Mouse (Mus musculus) liver, postnatal 0 days (tissue): ENCODE data around the gene Setd1b. TPM values are rescaled to one million over a fixed set of nuclear protein-coding genes. Genes with fewer than 3 reads are reported as not detected.
A peak's percentile ranks its signal among the peaks of the same experiment; 100 is the strongest.

Experiments
- ATAC-seq: fragments of 200-750 bp; cut with Nextera tagmentation; 2 replicates; pipeline ENCODE4 v1.8.0; 2017; ENCODE audit warnings: mild to moderate bottlenecking, moderate library complexity
- DNase-seq: peaks from one replicate; pipeline ENCODE4 v3.0.0-alpha.2; 2016
- H3K27ac ChIP-seq: fragments of 300-500 bp; sonication (generic); 2 replicates; pipeline ENCODE4 v1.5.1; 2014; ENCODE audit warnings: antibody characterized with exemption, moderate library complexity, mild to moderate bottlenecking, low read depth
- H3K27me3 ChIP-seq: fragments of 300-500 bp; sonication (generic); 2 replicates; pipeline ENCODE4 v1.6.1; 2014; ENCODE audit warnings: low read length, control low read depth, mixed read lengths; ENCODE audit not compliant: insufficient read depth
- H3K36me3 ChIP-seq: fragments of 300-500 bp; sonication (generic); replicated peaks from 2 replicates; pipeline ENCODE4 v1.6.1; 2014; ENCODE audit warnings: mild to moderate bottlenecking, control low read depth, low read length, moderate library complexity, mixed read lengths; ENCODE audit not compliant: insufficient read depth
- H3K4me1 ChIP-seq: fragments of 300-500 bp; sonication (generic); 2 replicates; pipeline ENCODE4 v1.6.1; 2014; ENCODE audit warnings: antibody characterized with exemption, mild to moderate bottlenecking, control low read depth; ENCODE audit not compliant: insufficient read depth
- H3K4me2 ChIP-seq: fragments of 300-500 bp; sonication (generic); 2 replicates; pipeline ENCODE4 v1.6.1; 2014; ENCODE audit warnings: low read depth, mild to moderate bottlenecking, low read length, moderate library complexity, mixed read lengths
- H3K4me3 ChIP-seq: fragments of 300-500 bp; sonication (generic); 2 replicates; pipeline ENCODE4 v1.5.1; 2014; ENCODE audit warnings: low read depth, low read length
- H3K9ac ChIP-seq: fragments of 300-500 bp; sonication (generic); replicated peaks from 2 replicates; pipeline ENCODE4 v1.6.1; 2014; ENCODE audit warnings: mild to moderate bottlenecking, moderate library complexity
- H3K9me3 ChIP-seq: fragments of 300-500 bp; sonication (generic); 2 replicates; pipeline ENCODE4 v1.6.1; 2016; ENCODE audit warnings: mild to moderate bottlenecking, control low read depth, low read length, mixed read lengths
- CTCF ChIP-seq: sonication (generic); IDR thresholded peaks from 2 replicates; pipeline ENCODE4 v1.5.1; 2016; ENCODE audit warnings: antibody characterized with exemption, low read depth
- EP300 ChIP-seq: IDR thresholded peaks from 2 replicates; pipeline ENCODE4 v1.6.1; 2016; ENCODE audit warnings: antibody characterized with exemption, low read depth, mild to moderate bottlenecking
- WGBS: fragments of 180-500 bp; shearing (Covaris S2); extraction: QIAGEN DNeasy Blood & Tissue Kit; methylation state at CpG from one replicate; pipeline ENCODE4 v1.1.7; 2014; ENCODE audit not compliant: insufficient replicate concordance; 5-methylcytosine and 5-hydroxymethylcytosine counted together
- polyA plus RNA-seq: library from polyadenylated mRNA; unstranded; fragments of >200 nt; fragmentation: Nextera tagmentation; extraction: Ambion mirVana; gene quantifications from 2 replicates; pipeline ENCODE4 v1.2.1, GENCODE M21; 2015

Gene Setd1b
- polyA plus RNA-seq, 1 experiment from 2014 or later: 3.6 TPM

DNA sequence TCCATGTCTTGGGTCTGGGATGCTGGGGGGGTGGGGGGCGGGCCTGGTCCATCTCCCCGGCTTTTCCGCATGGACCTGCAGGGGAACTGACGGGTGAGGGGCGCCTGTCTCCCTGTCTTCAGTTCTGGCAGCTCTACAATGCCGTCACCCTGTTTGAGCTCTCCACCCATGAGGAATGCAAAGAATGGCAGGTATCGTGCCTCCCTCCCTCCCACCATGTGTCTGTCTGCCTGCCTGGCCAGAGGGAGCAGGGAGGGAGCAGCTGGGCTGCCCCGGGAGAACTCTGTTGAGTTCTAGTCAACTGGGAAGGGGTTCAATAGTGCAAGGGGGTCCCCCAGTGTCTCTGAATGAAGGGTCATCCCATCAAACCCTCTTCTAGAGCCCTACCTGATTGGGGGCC is 25.9 kb upstream of the Setd1b start:
- Histone ChIP-seq H3K4me1 (peaks cover 3% of the 10 kb centered on the region; the same call in 1 of the 2 replicates), H3K27me3 (no peaks in the 10 kb centered on the region), H3K4me3 (no peak overlapping the region), H3K9ac (no peak overlapping the region), H3K27ac (no peak overlapping the region), H3K4me2 (no peak overlapping the region), H3K36me3 (0 out of 2 replicates have a peak, but pooled peaks cover 7% of the 10 kb centered on the region), H3K9me3 (no peaks in the 10 kb centered on the region)
- WGBS: 79% methylated on average over 8 of the region's 8 CpGs
- ATAC-seq (no peak), DNase-seq (no peak)
- TF ChIP-seq EP300: no peak
- no peak for TF ChIP-seq CTCF

DNA sequence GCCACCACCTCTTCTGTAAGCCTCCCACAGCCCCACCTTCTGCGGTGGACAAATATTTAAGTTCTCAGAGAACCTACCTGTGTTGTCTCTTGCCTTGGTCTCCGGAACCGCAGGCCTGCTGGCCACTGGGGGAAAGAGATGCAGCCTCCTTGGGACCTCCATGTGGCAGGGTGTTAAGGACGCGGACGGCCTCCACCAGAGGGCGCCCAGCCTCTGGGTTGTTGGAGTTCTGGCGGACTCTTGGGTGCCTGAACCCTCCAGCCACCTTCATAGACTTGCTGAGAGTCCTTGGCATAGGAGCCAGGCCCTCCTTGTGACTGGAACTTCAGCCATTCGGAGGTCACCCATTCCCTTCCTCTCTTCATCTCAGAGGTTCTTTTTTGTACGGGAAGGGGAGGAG is 24.7 kb upstream of the Setd1b start:
- Histone ChIP-seq H3K9ac (no peak overlapping the region), H3K4me1 (peaks cover 3% of the 10 kb centered on the region; the same call in 1 of the 2 replicates), H3K27me3 (no peaks in the 10 kb centered on the region), H3K9me3 (no peaks in the 10 kb centered on the region), H3K4me3 (no peak overlapping the region), H3K27ac (no peak overlapping the region), H3K4me2 (no peak overlapping the region), H3K36me3 (0 out of 2 replicates have a peak, but pooled peaks cover 7% of the 10 kb centered on the region)
- DNase-seq (peak; percentile 86), ATAC-seq (peak; percentile 72)
- WGBS: 15% methylated on average over 10 of the region's 10 CpGs
- TF ChIP-seq EP300 (no peak), CTCF (peak; percentile 95)

DNA sequence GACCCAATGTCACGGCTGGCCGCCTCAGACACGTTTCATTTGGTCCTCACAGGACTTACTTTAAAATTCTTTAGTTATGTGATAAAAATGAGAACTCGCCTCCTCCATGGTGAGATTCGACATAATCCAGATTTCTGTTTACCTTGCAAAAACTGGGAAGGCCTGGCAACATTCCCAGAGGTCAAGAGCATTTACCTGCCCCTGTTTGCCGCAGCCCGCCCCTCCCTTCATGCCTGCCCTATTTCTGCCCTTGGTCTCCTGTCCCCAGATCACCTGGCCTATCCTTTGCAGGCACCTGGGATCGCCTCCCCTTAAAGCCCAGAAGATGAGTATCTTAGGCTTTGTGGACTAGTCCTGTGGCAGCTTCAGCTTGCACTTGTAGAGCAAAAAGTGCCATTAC is 24.2 kb upstream of the Setd1b start:
- no peak overlapping the region for H3K27ac ChIP-seq
- DNase-seq (peak; percentile 47), ATAC-seq (0 out of 2 replicates have a peak, but pooled peaks have one; percentile 33)
- peaks cover 3% of the 10 kb centered on the region; the same call in 1 of the 2 replicates for H3K4me1 ChIP-seq
- no peak overlapping the region for H3K9ac ChIP-seq
- no peak overlapping the region for H3K4me2 ChIP-seq
- H3K4me3 ChIP-seq: no peak overlapping the region
- no peak for TF ChIP-seq CTCF
- 65% methylated on average over 8 of the region's 8 CpGs for WGBS
- no peaks in the 10 kb centered on the region for H3K9me3 ChIP-seq
- H3K27me3 ChIP-seq: no peaks in the 10 kb centered on the region
- 0 out of 2 replicates have a peak, but pooled peaks cover 7% of the 10 kb centered on the region for H3K36me3 ChIP-seq

DNA sequence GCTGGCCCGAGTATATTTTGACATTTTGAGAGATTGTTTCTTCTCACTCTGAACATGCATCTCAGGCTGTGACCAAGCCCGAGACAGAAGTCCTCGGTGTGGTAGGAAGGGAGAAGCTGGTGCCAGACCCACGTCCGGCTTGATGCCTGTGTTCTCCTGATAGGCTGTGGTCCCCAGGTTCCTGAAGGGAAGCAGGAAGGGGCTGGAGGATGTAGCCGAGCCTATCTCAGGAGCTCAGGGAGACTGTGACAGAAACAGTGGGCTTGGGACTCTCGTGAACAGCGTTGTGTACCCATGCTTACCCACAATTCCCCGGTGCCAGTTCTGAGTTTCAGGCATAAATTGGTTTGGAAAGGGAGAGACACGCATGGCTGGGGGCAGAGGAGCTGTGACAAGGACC is 23.2 kb upstream of the Setd1b start:
- WGBS: 43% methylated on average over 10 of the region's 10 CpGs
- Histone ChIP-seq H3K4me3 (no peak overlapping the region), H3K27ac (no peak overlapping the region), H3K9ac (no peak overlapping the region), H3K36me3 (0 out of 2 replicates have a peak, but pooled peaks cover 7% of the 10 kb centered on the region), H3K4me1 (peaks cover 3% of the 10 kb centered on the region; the same call in 1 of the 2 replicates), H3K9me3 (no peaks in the 10 kb centered on the region), H3K4me2 (no peak overlapping the region), H3K27me3 (no peaks in the 10 kb centered on the region)
- peak; percentile 40; the same call in 1 of the 2 replicates for TF ChIP-seq EP300
- no peak for TF ChIP-seq CTCF
- DNase-seq: no peak
- peak; percentile 44; the same call in 1 of the 2 replicates for ATAC-seq

DNA sequence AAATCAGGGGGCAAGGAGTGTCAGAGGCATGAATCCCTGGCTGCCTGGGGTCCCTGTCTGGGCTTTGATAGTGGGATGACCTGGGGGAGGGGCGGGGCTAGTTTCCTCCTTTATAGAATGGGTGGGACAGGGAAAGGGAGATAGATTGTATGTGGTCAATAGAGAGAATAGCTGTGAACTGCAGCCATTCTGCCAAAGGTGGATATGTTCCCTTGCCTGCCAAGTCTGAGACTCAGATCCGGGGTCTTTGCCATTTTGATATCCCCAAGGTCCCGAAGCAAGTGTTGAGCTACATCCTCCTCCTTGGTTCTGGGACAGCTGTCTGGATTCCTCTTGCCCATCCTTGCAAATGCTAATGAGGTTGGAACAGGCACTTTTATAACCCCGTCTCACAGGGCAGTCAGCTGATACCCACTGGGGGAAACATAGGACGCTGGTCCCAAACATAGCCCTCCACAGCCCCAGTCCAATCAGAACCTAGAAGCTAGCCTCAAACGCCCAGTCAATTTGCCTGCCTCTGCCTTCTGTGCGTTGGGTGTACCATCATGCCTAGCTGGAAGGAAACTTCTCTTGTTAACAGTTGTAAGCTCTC is 21.3 kb upstream of the Setd1b start:
- Histone ChIP-seq H3K27me3 (no peaks in the 10 kb centered on the region), H3K27ac (no peak overlapping the region), H3K4me3 (no peak overlapping the region), H3K4me2 (no peak overlapping the region), H3K9ac (no peak overlapping the region), H3K9me3 (no peaks in the 10 kb centered on the region), H3K36me3 (0 out of 2 replicates have a peak, but pooled peaks cover 5% of the 10 kb centered on the region), H3K4me1 (peaks cover 10% of the 10 kb centered on the region)
- DNase-seq (no peak), ATAC-seq (no peak)
- 85% methylated on average over 7 of the region's 7 CpGs for WGBS
- TF ChIP-seq CTCF (no peak), EP300 (no peak)

DNA sequence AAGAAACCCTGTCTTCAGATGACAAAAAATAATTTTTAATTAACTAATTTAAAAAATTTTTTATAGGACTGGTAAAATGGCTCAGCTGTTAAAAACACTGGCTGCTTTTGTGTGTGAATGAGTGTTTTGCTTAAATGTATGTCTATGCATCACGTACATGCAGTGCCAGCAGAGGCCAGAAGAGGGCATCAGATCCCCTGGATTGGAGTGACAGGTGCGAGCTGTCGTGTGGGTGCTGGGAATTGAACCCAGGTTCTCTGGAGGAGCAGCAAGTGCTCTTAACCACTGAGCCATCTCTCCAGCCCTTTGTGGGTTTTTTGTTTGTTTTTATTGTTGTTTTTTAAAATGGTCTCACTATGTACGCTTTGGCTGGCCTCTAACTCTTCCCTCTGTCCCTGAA is 19.8 kb upstream of the Setd1b start:
- H3K4me3 ChIP-seq: no peak overlapping the region
- no peak overlapping the region for H3K27ac ChIP-seq
- no peak overlapping the region for H3K4me2 ChIP-seq
- DNase-seq (peak; percentile 48), ATAC-seq (no peak)
- WGBS: 95% methylated on average over 4 of the region's 4 CpGs
- TF ChIP-seq CTCF: peak; percentile 68
- TF ChIP-seq EP300: no peak
- no peaks in the 10 kb centered on the region for H3K36me3 ChIP-seq
- no peak overlapping the region for H3K9ac ChIP-seq
- no peaks in the 10 kb centered on the region for H3K9me3 ChIP-seq
- H3K27me3 ChIP-seq: no peaks in the 10 kb centered on the region
- peaks cover 16% of the 10 kb centered on the region for H3K4me1 ChIP-seq
